Mouse (Mus musculus) myocyte (in vitro differentiated cells): ENCODE results near the gene Ccdc9b. TPM values are rescaled to one million over a fixed set of nuclear protein-coding genes. Genes with fewer than 3 reads are reported as not detected.

Source experiments
- H3K27me3 ChIP-seq: one replicate; pipeline ENCODE4 v1.6.1; 2011; ENCODE audit not compliant: control insufficient read depth, insufficient read depth, insufficient read length
- H3K36me3 ChIP-seq: one replicate; pipeline ENCODE4 v1.6.1; 2011; ENCODE audit not compliant: control insufficient read depth, insufficient read depth
- H3K4me2 ChIP-seq: one replicate; pipeline ENCODE4 v1.6.1; 2011; ENCODE audit warnings: low read depth, control low read depth
- H3K4me3 ChIP-seq: one replicate; pipeline ENCODE4 v1.5.1; 2011; ENCODE audit warnings: mild to moderate bottlenecking, control low read depth, moderate library complexity
- H3K79me2 ChIP-seq: one replicate; pipeline ENCODE4 v1.6.1; 2011; ENCODE audit not compliant: control insufficient read depth, insufficient read depth
- H3ac ChIP-seq: one replicate; pipeline ENCODE4 v1.6.1; 2011; ENCODE audit not compliant: control insufficient read depth, insufficient read length
- CEBPB ChIP-seq: IDR thresholded peaks from 2 replicates; pipeline ENCODE4 v1.6.1; 2011; ENCODE audit warnings: mild to moderate bottlenecking, moderate library complexity; ENCODE audit not compliant: poor library complexity, insufficient read depth, severe bottlenecking
- E2F4 ChIP-seq: IDR thresholded peaks from one replicate; pipeline ENCODE4 v1.6.1; 2011; ENCODE audit warnings: mild to moderate bottlenecking, control low read depth, moderate library complexity; ENCODE audit not compliant: insufficient read depth
- MAX ChIP-seq: IDR thresholded peaks from one replicate; pipeline ENCODE4 v1.6.1; 2011; ENCODE audit warnings: low read depth, mild to moderate bottlenecking, control low read depth
- MYOD1 ChIP-seq, 3 experiments: IDR thresholded peaks; one replicate each; pipeline ENCODE4 v1.6.1; 2011; ENCODE audit warnings: control low read depth in 2 of 3, low read depth in 2 of 3, mild to moderate bottlenecking in 2 of 3, moderate library complexity in 1 of 3; ENCODE audit not compliant: insufficient read length in 2 of 3, control insufficient read depth in 1 of 3
- MYOG ChIP-seq, 3 experiments: IDR thresholded peaks; one replicate each; pipeline ENCODE4 v1.6.1; 2011; ENCODE audit warnings: control low read depth in 2 of 3, low read depth in 2 of 3, mild to moderate bottlenecking in 2 of 3; ENCODE audit not compliant: insufficient read length in 2 of 3, control insufficient read depth in 1 of 3, insufficient read depth in 1 of 3
- POLR2A ChIP-seq: IDR thresholded peaks from one replicate; pipeline ENCODE4 v1.6.1; 2011; ENCODE audit warnings: low read depth, mild to moderate bottlenecking, control low read depth, moderate library complexity; ENCODE audit not compliant: insufficient read length
- POLR2AphosphoS2 ChIP-seq: IDR thresholded peaks from one replicate; pipeline ENCODE4 v1.6.1; 2011; ENCODE audit warnings: low read depth, control low read depth; ENCODE audit not compliant: insufficient read length
- REST ChIP-seq: IDR thresholded peaks from one replicate; pipeline ENCODE4 v1.6.1; 2011; ENCODE audit warnings: mild to moderate bottlenecking, control low read depth, moderate library complexity; ENCODE audit not compliant: insufficient read depth, insufficient read length
- SRF ChIP-seq: IDR thresholded peaks from one replicate; pipeline ENCODE4 v1.6.1; 2011; ENCODE audit warnings: low read depth; ENCODE audit not compliant: control insufficient read depth, insufficient read length
- TCF12 ChIP-seq: IDR thresholded peaks from one replicate; pipeline ENCODE4 v1.6.1; 2011; ENCODE audit warnings: mild to moderate bottlenecking, control low read depth; ENCODE audit not compliant: poor library complexity, insufficient read depth, severe bottlenecking
- TCF3 ChIP-seq: IDR thresholded peaks from one replicate; pipeline ENCODE4 v1.6.1; 2011; ENCODE audit warnings: low read depth, control low read depth; ENCODE audit not compliant: insufficient read length
- USF1 ChIP-seq: IDR thresholded peaks from one replicate; pipeline ENCODE4 v1.6.1; 2011; ENCODE audit warnings: low read depth, mild to moderate bottlenecking, control low read depth, moderate library complexity
- polyA plus RNA-seq: library from polyadenylated mRNA; unstranded; fragments of >200 nt; fragmentation: generic; extraction: Trizol; gene quantifications from one replicate; pipeline ENCODE4 v1.2.1, GENCODE M21; 2012; ENCODE audit warnings: missing spikeins

Ccdc9b gene
- polyA plus RNA-seq, 1 experiment: 9.0 TPM

DNA sequence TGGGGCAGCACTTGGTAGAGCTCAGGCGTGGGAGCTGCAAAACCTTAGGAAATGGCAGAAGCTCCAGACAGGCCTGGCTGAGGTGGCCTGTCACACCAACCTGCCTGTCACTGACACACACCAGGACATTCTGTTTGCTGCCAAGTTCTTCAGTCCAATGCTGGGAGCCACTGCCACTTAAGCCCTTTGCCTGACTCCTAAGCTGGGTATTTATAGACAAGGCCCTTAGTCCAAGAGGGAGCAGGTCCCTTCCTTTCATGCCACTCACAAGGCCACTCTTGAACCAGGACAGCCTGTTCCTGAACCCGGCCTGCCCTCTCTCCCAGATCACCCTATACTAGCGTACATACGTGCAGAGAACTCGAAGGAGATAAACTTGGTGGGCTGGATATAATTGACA, 45.8 kb downstream of the Ccdc9b start:
- H3K36me3 ChIP-seq: no peaks in the 10 kb centered on the region
- H3K4me2 ChIP-seq: no peak overlapping the region
- H3K27me3 ChIP-seq: peaks cover 73% of the 10 kb centered on the region
- TF ChIP-seq POLR2A (no peak), MYOG (IDR thresholded peaks at IDR 0.05; ENCODE audit: control insufficient read depth in 1 of 3, insufficient read depth in 1 of 3, insufficient read length in 2 of 3, low read depth in 2 of 3) (no peak), TCF3 (no peak)
- no peaks in the 10 kb centered on the region for H3K79me2 ChIP-seq
- no peak overlapping the region for H3K4me3 ChIP-seq
- H3ac ChIP-seq: no peak overlapping the region

- Histone ChIP-seq H3ac (no peak overlapping the region), H3K4me2 (no peak overlapping the region), H3K79me2 (no peaks in the 10 kb centered on the region), H3K36me3 (no peaks in the 10 kb centered on the region), H3K27me3 (peaks cover 81% of the 10 kb centered on the region), H3K4me3 (no peak overlapping the region)
- TF ChIP-seq MAX: no peak
- TF ChIP-seq E2F4: no peak
- TF ChIP-seq USF1: no peak
- no peak for TF ChIP-seq SRF
- no peak for TF ChIP-seq TCF3
- no peak for TF ChIP-seq MYOD1 (IDR thresholded peaks at IDR 0.05; ENCODE audit: control insufficient read depth in 1 of 3, insufficient read length in 2 of 3, low read depth in 2 of 3)
- no peak for TF ChIP-seq REST
- no peak for TF ChIP-seq CEBPB
These were observed 48.2 kb downstream of the Ccdc9b start for GRCm38 (mm10) chr2:118714230-118714629.

GRCm38 (mm10) chr2:118713631-118714030, 48.8 kb downstream of the Ccdc9b start:
- no peaks in the 10 kb centered on the region for H3K79me2 ChIP-seq
- H3K4me2 ChIP-seq: no peak overlapping the region
- H3K27me3 ChIP-seq: peaks cover 80% of the 10 kb centered on the region
- H3K36me3 ChIP-seq: no peaks in the 10 kb centered on the region
- H3K4me3 ChIP-seq: no peak overlapping the region
- no peak overlapping the region for H3ac ChIP-seq
- TF ChIP-seq CEBPB (no peak), E2F4 (no peak), MYOD1 (IDR thresholded peaks at IDR 0.05; ENCODE audit: control insufficient read depth in 1 of 3, insufficient read length in 2 of 3, low read depth in 2 of 3) (no peak), MYOG (IDR thresholded peaks at IDR 0.05; ENCODE audit: control insufficient read depth in 1 of 3, insufficient read depth in 1 of 3, insufficient read length in 2 of 3, low read depth in 2 of 3) (no peak), SRF (no peak), TCF3 (no peak), POLR2A (no peak), TCF12 (no peak), REST (no peak), USF1 (no peak), POLR2AphosphoS2 (no peak), MAX (no peak)

DNA sequence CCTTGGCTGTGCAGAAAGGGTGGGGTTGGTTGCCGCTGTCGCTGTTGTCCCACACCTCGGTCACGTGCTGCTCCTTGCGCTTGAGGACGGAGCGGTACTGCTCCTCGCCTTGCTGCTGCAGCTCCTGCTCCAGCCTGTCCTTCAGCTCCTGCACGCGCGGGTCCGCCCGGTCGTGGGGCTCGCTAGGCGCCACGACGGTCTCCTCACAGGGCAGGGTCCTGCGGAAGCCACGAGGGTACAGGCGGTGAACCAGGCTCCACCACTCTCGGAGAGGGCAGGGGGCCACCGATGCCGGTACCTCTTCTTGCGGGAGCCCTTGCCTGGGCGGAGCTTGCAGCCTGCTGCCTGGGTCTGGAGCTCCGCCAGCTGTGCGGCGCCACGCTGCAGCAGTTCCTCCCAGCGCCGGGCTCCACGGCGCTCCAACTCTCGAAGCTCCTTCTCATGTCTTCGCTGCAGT, 51.4 kb downstream of the Ccdc9b start:
- no peaks in the 10 kb centered on the region for H3K79me2 ChIP-seq
- no peak overlapping the region for H3K4me3 ChIP-seq
- TF ChIP-seq TCF3 (no peak), TCF12 (no peak), MAX (no peak), MYOG (IDR thresholded peaks at IDR 0.05; ENCODE audit: control insufficient read depth in 1 of 3, insufficient read depth in 1 of 3, insufficient read length in 2 of 3, low read depth in 2 of 3) (no peak), CEBPB (no peak), REST (no peak), SRF (no peak), POLR2A (no peak), USF1 (no peak), E2F4 (no peak), POLR2AphosphoS2 (no peak), MYOD1 (IDR thresholded peaks at IDR 0.05; ENCODE audit: control insufficient read depth in 1 of 3, insufficient read length in 2 of 3, low read depth in 2 of 3) (no peak)
- H3K4me2 ChIP-seq: no peak overlapping the region
- H3K36me3 ChIP-seq: no peaks in the 10 kb centered on the region
- no peak overlapping the region for H3ac ChIP-seq
- H3K27me3 ChIP-seq: peaks cover 56% of the 10 kb centered on the region

- Histone ChIP-seq H3ac (no peak overlapping the region), H3K4me3 (no peak overlapping the region), H3K36me3 (no peaks in the 10 kb centered on the region), H3K27me3 (peaks cover 56% of the 10 kb centered on the region), H3K4me2 (no peak overlapping the region), H3K79me2 (no peaks in the 10 kb centered on the region)
- TF ChIP-seq CEBPB (no peak), MYOD1 (IDR thresholded peaks at IDR 0.05; ENCODE audit: control insufficient read depth in 1 of 3, insufficient read length in 2 of 3, low read depth in 2 of 3) (no peak), POLR2A (no peak), MAX (no peak), REST (no peak), E2F4 (no peak), SRF (no peak), TCF12 (no peak), TCF3 (no peak), POLR2AphosphoS2 (no peak), MYOG (IDR thresholded peaks at IDR 0.05; ENCODE audit: control insufficient read depth in 1 of 3, insufficient read depth in 1 of 3, insufficient read length in 2 of 3, low read depth in 2 of 3) (no peak), USF1 (no peak)
These were observed 52.7 kb downstream of the Ccdc9b start for GRCm38 (mm10) chr2:118709655-118710221.
